Mouse (Mus musculus) C3H10T1/2 (cell line): ENCODE measurements around the gene Acvr1b. TPM values are rescaled to one million over a fixed set of nuclear protein-coding genes. Genes with fewer than 3 reads are reported as not detected.

ENCODE experiments used
- polyA plus RNA-seq, 2 experiments: library from polyadenylated mRNA; unstranded; fragments of >200 nt; fragmentation: generic; extraction: Trizol; gene quantifications; one replicate each; pipeline ENCODE4 v1.2.1; 2012; ENCODE audit warnings: missing spikeins in 2 of 2

Acvr1b gene
- polyA plus RNA-seq: 1 to 10 TPM in 1 of 2 experiments, under 1 TPM in 1; 0.78 to 9.3 TPM

GRCm38 (mm10) chr15:101173421-101174211, at the start of gene Acvr1b:
Acvr1b (plus strand) TSS chr15:101174067.

DNA sequence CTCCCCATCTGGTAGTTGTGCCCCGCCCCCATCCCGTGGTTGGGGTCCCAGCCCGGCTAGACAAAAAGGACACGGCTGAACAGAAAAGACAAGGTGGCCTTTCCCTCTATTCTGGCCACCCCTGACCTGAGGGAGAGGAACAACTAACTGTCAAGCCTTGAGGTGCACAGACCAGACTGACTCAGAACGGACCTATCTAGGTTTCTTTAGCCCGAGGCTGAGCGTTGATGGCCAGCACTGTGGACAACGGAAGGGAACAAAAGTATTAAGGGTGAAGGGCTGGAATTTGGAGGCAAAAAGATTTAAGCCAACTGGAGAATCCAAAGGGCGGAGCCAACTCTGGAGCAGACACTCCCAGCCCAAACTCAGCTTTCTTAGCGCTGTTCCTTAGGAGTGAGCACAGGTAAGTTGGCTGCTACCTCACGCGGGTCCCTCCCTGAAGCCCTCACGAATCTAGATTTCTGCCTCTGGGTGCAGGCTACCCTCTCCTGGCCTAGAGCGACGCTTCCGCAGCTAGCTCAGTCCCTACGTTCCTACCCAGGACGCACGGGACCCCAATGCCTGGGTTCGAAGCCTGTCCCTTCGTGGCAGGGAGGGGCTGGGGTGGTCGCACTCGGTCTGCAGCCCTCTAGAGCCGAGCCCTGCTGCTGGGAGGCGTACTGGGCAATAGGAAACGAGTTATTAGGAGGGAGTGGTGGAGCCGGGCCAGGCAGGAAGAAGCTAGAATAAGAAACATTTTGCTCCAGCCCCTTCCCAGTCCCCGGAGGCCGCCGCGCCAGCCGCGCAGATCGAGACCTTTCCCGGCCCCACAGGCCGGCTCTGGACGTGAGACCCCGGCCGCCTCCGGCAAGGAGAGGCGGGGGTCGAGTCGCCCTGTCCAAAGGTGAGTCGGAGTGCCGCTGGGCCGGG, 45.4 kb upstream of the Acvr1b start, which contains the start of gene Acvrl1:
Gene Acvrl1, plus strand, starts transcription at position 342 of the 909 bp plus-strand sequence.

GRCm38 (mm10) chr15:101224006-101224906, 50.4 kb downstream of the Acvr1b start, which contains the start of gene Grasp:
Grasp (plus strand) TSS chr15:101224188.

DNA sequence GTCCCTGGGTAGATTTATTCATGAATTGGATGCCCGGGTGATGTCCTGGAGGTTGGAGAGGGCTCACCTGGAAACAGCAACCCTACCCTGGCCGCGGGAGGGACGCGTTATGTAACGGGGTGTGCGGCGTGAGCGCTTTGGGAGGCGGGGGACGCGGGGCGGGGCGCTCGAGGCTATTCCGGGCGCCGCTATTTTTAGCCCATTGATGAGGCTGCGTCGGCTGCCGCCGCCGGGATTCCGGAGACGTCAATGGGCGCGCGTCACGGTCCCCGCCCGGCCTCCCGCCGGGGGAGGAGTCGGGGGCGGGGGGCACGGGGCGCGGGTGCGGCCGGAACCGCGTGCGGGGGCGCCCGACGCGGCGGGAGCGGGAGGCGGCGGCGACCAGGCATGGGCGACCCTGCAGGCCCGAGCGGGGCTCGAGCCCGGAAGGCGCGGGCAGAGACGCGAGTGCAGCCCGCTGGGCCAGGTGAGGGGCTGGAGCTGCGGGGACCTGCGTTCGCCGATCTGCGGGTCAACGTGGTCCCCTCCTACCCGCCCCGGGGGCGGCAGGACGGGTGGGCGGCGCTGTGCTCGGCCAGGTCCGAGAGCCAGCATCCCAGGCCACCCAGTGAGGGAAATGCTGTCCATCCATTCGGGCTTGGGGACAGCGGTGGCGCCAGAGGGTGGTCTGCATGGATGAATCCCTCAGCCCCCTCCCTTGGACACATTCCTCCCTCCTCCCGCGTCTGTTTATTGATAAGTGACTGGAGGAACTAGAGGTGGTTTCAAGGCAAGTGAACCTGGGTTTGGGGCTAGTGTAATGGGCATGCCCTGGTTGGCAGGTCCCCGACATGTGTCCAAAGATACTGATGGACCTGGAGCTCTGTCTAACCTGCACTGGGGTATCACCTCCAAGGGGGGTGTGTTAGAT, 80.3 kb downstream of the Acvr1b start, which contains the start of gene Nr4a1:
Gene Nr4a1, plus strand, starts transcription at position 384 of the 910 bp plus-strand sequence.

Other genes with a start within 250 kb of the Acvr1b start
- under 1 TPM in 1 of 2 experiments, not detected in 1; 0.13 TPM for gene Gm47841, start 126.7 kb upstream of the Acvr1b start, polyA plus RNA-seq
- 1 to 10 TPM in 1 of 2 experiments, under 1 TPM in 1; 0.25 to 5.1 TPM for gene Fignl2, start 95.5 kb upstream of the Acvr1b start, polyA plus RNA-seq
- not detected for gene Ankrd33, start 58.3 kb upstream of the Acvr1b start, polyA plus RNA-seq
- gene Acvrl1, start 45.5 kb upstream of the Acvr1b start, polyA plus RNA-seq: under 1 TPM; 0.08 to 0.24 TPM
- gene Grasp, start 50.1 kb downstream of the Acvr1b start, polyA plus RNA-seq: 10 to 100 TPM in 1 of 2 experiments, 1 to 10 TPM in 1; 4.5 to 10.6 TPM
- gene Nr4a1, start 80.2 kb downstream of the Acvr1b start, polyA plus RNA-seq: 10 to 100 TPM in 1 of 2 experiments, 1 to 10 TPM in 1; 1.4 to 12.1 TPM
- 10 to 100 TPM; 73.1 to 87.9 TPM for gene Atg101, start 110.2 kb downstream of the Acvr1b start, polyA plus RNA-seq
- under 1 TPM; 0.06 to 0.40 TPM for gene 6030408B16Rik, start 119.1 kb downstream of the Acvr1b start, polyA plus RNA-seq
- 1 to 10 TPM in 1 of 2 experiments, under 1 TPM in 1; 0.46 to 5.3 TPM for gene Krt80, start 196.1 kb downstream of the Acvr1b start, polyA plus RNA-seq
- under 1 TPM; 0.47 to 0.51 TPM for gene Krt7, start 237.0 kb downstream of the Acvr1b start, polyA plus RNA-seq